Mouse (Mus musculus) hindlimb bud, embryonic 11.5 days (tissue): Measurements from ENCODE around the gene Traf2.
A peak's percentile ranks its signal among the peaks of the same experiment; 100 is the strongest.
"Not testable (repeated sequence)": the region's sequence is repeated elsewhere in the genome, so short reads cannot be mapped to it uniquely, and the experiment has no call there.

Experiments used
- DNase-seq: peaks from one replicate; pipeline ENCODE4 v3.0.0-alpha.2; 2012; ENCODE audit warnings: low read depth, low spot score; ENCODE audit errors: extremely low spot score

Gene Traf2

DNA sequence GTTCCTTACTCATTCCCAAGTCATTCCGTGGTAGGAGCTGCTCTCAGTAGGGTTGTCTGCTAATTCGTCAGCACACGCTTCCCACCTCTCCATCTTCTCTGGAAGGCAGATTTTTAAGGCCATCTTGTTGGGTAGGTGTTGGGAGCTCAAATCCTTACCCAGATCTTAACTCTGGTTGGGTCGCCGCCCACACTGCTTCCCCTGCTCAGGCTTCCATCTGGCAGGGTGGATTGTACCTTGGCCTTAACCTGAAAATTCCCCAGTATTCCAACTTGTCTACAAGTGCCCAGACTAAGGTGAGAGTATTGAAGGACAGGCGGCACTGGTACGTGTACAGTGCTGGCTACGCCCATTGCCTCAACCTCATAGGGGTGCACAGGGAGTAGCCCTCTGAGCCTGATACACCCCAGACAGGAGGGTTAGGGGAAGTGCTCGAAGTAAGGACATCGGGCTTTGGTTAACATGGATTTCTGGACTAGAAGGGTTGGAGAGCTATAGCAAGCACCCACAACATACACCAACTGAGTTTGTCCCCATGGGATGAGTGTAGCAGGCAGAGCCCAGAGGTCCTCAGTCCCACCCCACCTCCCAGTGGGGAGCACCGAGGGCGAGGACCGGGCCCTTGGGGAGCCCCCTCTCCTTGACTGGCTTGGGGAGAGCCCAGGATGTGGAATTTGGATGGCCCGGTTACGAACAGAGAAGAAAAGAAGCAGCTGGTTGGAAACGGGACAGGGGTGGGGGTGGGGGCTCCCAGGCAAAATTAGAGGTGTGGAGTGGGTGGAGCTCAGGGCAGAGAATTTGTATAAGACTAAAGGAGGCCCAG is 29.5 kb upstream of the Traf2 start:
- no peak for DNase-seq

- no peak for DNase-seq
These were observed 28.8 kb upstream of the Traf2 start for GRCm38 (mm10) chr2:25575432-25576027.

- peak; percentile 96 for DNase-seq
These were observed 28.1 kb upstream of the Traf2 start, which contains the start of the genes Mamdc4 and Phpt1 for GRCm38 (mm10) chr2:25574579-25575431. Mamdc4 (minus strand) TSS chr2:25574845. Phpt1 (minus strand) TSS chr2:25575224.

DNA sequence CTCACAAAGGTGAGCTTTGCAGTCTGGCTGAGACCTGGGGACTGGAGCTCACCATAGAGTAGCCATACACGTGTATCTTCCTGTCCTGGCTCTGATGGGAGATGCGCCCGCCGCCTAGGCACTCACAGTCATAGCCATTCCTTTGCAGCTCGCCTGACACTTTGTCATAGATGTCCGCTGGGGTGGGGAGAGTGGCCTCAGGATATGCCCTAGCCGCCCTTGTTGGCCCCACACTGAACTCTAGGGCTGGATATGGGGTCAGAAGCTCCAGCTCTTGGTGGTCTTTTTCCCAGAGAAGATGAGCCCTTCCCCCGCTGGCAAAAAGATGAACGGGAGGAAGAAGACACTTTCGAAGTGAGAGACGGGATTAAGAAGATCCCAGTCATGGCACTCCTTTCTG is 27.4 kb upstream of the Traf2 start:
- no peak for DNase-seq

DNA sequence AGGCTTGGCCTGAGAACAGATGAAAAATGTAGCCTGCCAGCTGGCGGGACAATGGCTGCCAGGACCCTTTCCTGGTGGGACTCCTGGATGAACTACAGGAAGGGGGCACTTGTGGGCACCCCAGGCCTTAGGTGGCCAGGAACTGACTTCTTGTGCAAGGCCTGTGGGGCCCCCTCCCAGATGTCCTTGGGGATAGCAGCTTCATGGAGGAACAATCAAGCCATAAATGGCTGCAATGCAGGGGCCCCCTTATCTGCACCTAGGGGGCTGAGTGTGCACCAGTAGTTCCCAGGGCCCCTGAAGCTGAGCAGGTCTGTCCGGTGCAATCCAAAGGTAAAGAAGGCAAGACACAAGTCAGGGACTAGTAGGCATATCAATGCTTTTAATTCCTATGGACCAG is 26.3 kb upstream of the Traf2 start:
- DNase-seq: no peak

GRCm38 (mm10) chr2:25571221-25571620 is 24.5 kb upstream of the Traf2 start:
- DNase-seq: no peak

- DNase-seq: no peak
These were observed 22.6 kb upstream of the Traf2 start for GRCm38 (mm10) chr2:25569323-25569722.

GRCm38 (mm10) chr2:25568473-25569019 is 21.8 kb upstream of the Traf2 start:
- no peak for DNase-seq

GRCm38 (mm10) chr2:25566558-25566957 is 19.8 kb upstream of the Traf2 start:
- DNase-seq: no peak

GRCm38 (mm10) chr2:25565741-25566140 is 19.0 kb upstream of the Traf2 start:
- no peak for DNase-seq

DNA sequence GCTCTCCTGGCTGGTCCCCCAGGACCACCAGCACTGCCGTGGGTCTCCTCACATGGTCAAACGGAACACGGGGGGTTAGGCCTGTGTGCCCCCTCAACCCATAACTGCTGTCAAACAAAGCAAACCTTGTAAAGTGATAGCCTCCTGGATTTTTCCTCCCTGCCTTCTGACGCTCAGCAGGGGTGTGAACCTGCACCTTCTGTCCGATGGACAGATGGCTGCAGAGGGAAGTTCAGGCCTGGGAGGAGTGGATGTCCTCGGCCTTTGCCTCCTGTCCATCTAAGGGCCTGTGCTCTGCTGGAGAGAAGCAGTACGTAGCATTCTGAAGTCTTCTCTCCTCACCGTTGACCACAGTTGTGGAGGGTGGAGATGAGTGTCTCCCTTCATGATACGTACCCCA is 15.2 kb upstream of the Traf2 start:
- no peak for DNase-seq

- no peak for DNase-seq
These were observed 13.8 kb upstream of the Traf2 start for GRCm38 (mm10) chr2:25560551-25560950.

DNA sequence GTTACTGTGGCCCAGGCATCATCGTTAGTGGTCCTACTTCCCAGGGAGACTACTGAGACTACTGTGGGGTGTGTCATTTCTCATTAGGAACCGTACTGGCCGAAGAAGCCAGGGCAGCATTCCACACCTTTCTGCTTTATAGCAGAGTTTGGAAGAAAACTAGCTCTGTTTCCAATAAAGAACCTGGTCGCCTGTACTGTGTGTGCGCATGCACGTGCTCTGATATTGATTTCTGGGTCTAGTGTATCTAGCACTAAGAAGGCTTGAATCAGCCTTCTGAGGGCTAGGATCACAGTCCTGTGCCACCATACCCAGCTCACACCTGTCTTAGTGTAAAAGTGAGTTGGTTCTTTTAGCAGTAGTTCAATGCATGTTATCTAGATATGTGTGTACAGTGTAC is 12.0 kb upstream of the Traf2 start:
- DNase-seq: no peak

DNA sequence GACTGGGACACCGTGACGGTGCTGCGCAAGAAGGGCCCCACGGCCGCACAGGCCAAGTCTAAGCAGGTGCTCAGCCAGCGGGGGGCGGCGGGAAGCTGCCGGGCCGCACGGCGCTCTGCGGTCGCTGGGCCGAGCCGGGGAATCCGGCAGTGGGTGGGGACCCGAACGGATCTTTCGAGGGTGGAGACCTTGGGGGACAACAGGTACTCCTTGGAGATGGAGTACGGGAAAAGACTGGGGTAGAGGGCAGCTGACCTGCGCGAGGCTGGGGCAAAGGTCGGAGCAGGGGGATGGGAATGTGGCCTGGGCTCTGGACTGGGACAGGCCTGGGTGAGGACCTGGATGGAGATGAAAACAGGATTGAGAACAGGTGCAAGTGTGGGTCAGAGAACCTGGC is 11.2 kb upstream of the Traf2 start:
- DNase-seq: no peak

- DNase-seq: peak; percentile 49
These were observed 10.7 kb upstream of the Traf2 start, which contains the start of gene Edf1 for GRCm38 (mm10) chr2:25557221-25557963. Edf1 (plus strand) TSS chr2:25557847.

- DNase-seq: no peak
These were observed 9.6 kb upstream of the Traf2 start for GRCm38 (mm10) chr2:25556296-25556695.

GRCm38 (mm10) chr2:25555479-25555878 is 8.7 kb upstream of the Traf2 start:
- not testable (repeated sequence) for DNase-seq

DNA sequence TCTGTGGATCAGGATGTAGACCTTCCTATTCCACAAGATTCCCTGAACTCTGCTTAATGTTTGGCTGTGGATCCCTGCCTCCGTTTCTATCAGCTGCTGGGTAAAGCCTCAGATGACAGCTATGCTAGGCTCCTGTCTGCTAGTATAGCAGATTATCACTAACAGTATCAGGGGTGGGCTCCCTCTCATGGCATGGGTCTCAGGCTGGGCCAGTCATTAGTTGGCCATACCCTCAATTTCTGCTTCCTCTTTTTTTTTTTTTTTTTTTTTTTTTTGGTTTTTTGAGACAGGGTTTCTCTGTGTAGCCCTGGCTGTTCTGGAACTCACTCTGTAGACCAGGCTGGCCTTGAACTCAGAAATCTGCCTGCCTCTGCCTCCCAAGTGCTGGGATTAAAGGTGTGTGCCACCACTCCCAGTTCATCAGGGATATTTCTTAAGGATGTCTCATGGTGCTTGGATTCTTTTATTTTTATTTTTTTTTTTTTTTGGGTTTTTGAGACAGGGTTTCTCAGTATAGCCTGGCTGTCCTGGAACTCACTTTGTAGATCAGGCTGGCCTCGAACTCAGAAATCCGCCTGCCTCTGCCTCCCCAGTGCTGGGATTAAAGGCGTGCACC is 6.5 kb upstream of the Traf2 start:
- not testable (repeated sequence) for DNase-seq

DNA sequence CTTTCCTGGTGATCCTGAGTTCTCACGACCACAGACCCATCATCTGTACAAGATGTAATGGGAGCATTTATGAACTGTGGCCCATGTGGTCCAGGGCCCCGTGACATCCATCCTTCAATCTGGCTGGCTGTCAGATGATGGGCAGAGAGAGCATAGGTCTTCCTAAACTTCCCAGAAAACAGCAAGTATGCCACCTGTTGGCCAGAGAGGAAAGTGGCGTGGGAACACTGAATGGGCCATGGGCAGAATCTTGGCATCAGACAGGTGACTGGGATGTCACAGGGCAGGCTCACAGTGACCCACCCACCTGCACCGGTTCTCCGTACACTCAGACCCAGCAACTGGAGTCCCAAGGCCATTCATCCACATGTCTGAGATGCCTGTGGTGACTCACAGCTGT is 4.4 kb upstream of the Traf2 start:
- no peak for DNase-seq
